Mouse (Mus musculus) stomach, embryonic 14.5 days (tissue): ENCODE data around the gene Lyzl4. TPM values are rescaled to one million over a fixed set of nuclear protein-coding genes. Genes with fewer than 3 reads are reported as not detected.

Source experiments
- ATAC-seq: fragments of 200-750 bp; cut with Nextera tagmentation; 2 replicates; pipeline ENCODE4 v1.8.0; 2017; ENCODE audit warnings: low read depth, moderate TSS enrichment; ENCODE audit not compliant: insufficient number of reproducible peaks, insufficient read depth, low FRiP score
- H3K27ac ChIP-seq: fragments of 300-500 bp; sonication (generic); 2 replicates; pipeline ENCODE4 v1.5.1; 2014; ENCODE audit warnings: mild to moderate bottlenecking, low read length, moderate library complexity, mixed read lengths
- H3K27me3 ChIP-seq: fragments of 300-500 bp; sonication (generic); 2 replicates; pipeline ENCODE4 v1.6.1; 2014; ENCODE audit warnings: low read length, control low read depth, mixed read lengths; ENCODE audit not compliant: control insufficient read depth, insufficient read depth
- H3K36me3 ChIP-seq: fragments of 300-500 bp; sonication (generic); 2 replicates; pipeline ENCODE4 v1.6.1; 2014; ENCODE audit warnings: mild to moderate bottlenecking, control low read depth, low read length, moderate library complexity, mixed read lengths; ENCODE audit not compliant: control insufficient read depth, insufficient read depth
- H3K4me1 ChIP-seq: fragments of 300-500 bp; sonication (generic); 2 replicates; pipeline ENCODE4 v1.6.1; 2014; ENCODE audit warnings: low read length, control low read depth, mixed read lengths; ENCODE audit not compliant: control insufficient read depth, insufficient read depth
- H3K4me2 ChIP-seq: fragments of 300-500 bp; sonication (generic); replicated peaks from 2 replicates; pipeline ENCODE4 v1.6.1; 2014; ENCODE audit warnings: low read depth, low read length, control low read depth
- H3K4me3 ChIP-seq: fragments of 300-500 bp; sonication (generic); 2 replicates; pipeline ENCODE4 v1.5.1; 2014; ENCODE audit warnings: low read depth, low read length, control low read depth
- H3K9ac ChIP-seq: fragments of 300-500 bp; sonication (generic); replicated peaks from 2 replicates; pipeline ENCODE4 v1.6.1; 2014; ENCODE audit warnings: low read depth, mild to moderate bottlenecking, control low read depth, low read length, moderate library complexity, mixed read lengths
- H3K9me3 ChIP-seq: fragments of 300-500 bp; sonication (generic); 2 replicates; pipeline ENCODE4 v1.6.1; 2016; ENCODE audit warnings: low read depth, low read length, control low read depth; ENCODE audit not compliant: control insufficient read depth
- WGBS: fragments of 180-500 bp; shearing (Covaris S2); extraction: QIAGEN DNeasy Blood & Tissue Kit; methylation state at CpG from one replicate; pipeline ENCODE4 v1.1.7; 2014; 5-methylcytosine and 5-hydroxymethylcytosine counted together
- polyA plus RNA-seq: library from polyadenylated mRNA; unstranded; fragments of >200 nt; fragmentation: Nextera tagmentation; extraction: Ambion mirVana; gene quantifications from 2 replicates; pipeline ENCODE4 v1.2.1, GENCODE M21; 2014

The Lyzl4 gene
- polyA plus RNA-seq, 1 experiment from 2014 or later, result 0.55 TPM

DNA sequence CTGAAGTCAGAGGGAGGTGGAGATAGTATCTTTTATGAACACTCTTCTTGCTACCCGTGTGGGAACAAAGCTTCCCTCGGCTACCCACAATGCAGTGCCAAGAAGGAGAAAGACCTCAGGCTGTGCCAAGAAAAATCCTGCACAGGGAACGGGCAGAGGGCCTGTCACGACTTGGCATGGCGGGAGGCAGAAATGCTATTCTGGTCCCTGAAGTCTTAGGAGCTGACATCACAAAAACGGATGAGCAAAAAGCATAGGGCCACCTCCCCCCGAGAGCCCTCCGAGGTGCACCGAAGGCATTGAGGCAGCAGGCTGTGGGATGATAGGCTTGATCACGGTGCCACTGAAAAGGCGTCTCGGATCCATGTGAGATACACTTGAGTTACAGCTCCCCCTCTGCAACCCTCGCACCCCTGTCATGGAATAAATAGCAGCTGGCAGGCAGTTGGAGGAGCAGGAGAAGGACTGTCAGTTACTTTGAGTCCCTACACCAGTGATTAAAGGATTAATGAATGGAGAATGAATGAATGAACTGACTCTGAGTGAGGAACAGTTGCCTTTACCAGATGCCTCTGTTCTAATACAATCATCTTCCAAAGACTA lies 48.8 kb downstream of the Lyzl4 start:
- no peaks in the 10 kb centered on the region for H3K36me3 ChIP-seq
- H3K9me3 ChIP-seq, result 0 out of 2 replicates have a peak, but pooled peaks cover 4% of the 10 kb centered on the region
- H3K27me3 ChIP-seq, result no peaks in the 10 kb centered on the region
- no peak for ATAC-seq
- 74% methylated on average over 13 of the region's 13 CpGs for WGBS
- H3K4me2 ChIP-seq, result no peak overlapping the region
- 0 out of 2 replicates have a peak, but pooled peaks cover 4% of the 10 kb centered on the region for H3K4me1 ChIP-seq
- no peak overlapping the region for H3K4me3 ChIP-seq
- no peak overlapping the region for H3K27ac ChIP-seq
- no peak overlapping the region for H3K9ac ChIP-seq

DNA sequence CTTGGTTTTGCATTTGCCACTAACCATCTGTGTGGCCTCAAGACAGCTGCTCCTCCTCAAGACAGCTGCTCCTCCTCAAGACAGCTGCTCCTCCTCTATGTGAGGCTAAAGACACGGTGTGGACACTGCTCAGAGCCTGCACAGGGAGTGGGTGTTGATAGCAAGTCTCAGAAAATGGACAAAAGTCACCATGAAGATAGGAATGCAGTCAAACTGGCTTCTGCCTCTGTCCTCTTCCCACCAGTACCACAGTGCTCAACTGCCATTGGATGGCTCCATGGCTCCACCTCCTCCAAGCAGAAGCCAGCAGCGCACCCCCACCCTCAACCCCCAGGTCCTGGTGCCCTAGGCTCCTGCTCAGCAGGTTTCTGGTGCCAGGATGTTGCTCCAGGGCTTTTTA lies 52.4 kb downstream of the Lyzl4 start:
- no peaks in the 10 kb centered on the region for H3K36me3 ChIP-seq
- 36% methylated on average over 2 of the region's 2 CpGs for WGBS
- no peak overlapping the region for H3K4me2 ChIP-seq
- H3K9ac ChIP-seq, result no peak overlapping the region
- 0 out of 2 replicates have a peak, but pooled peaks cover 4% of the 10 kb centered on the region for H3K4me1 ChIP-seq
- H3K9me3 ChIP-seq, result 0 out of 2 replicates have a peak, but pooled peaks cover 4% of the 10 kb centered on the region
- no peak overlapping the region; the same call in 1 of the 2 replicates for H3K27ac ChIP-seq
- ATAC-seq, result peak; percentile 81
- no peak overlapping the region for H3K4me3 ChIP-seq
- no peaks in the 10 kb centered on the region for H3K27me3 ChIP-seq

DNA sequence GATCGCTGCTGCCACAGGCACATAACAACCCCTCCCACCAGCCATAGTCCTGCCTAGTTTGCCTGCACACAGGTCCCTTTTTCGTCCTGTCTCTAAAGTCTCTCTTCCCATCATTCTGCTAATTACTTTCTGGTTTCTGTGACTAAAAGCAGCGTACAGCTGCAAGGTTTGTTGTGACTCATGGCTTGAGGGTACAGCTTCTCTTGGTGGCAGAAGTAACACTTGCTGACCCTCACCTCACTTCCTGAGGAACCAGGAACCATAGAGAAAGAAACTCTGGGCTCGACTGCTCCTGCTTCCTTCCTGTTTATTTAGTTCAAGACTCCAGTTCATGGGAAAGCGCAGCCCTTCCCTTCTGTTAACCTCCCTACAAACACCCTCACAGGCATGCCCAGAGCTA lies 67.5 kb downstream of the Lyzl4 start:
- WGBS, result 54% methylated on average over 5 of the region's 5 CpGs
- ATAC-seq, result no peak
- no peaks in the 10 kb centered on the region for H3K27me3 ChIP-seq
- H3K4me2 ChIP-seq, result no peak overlapping the region
- no peaks in the 10 kb centered on the region for H3K9me3 ChIP-seq
- no peaks in the 10 kb centered on the region for H3K4me1 ChIP-seq
- no peaks in the 10 kb centered on the region for H3K36me3 ChIP-seq
- no peak overlapping the region for H3K9ac ChIP-seq
- no peak overlapping the region for H3K27ac ChIP-seq
- H3K4me3 ChIP-seq, result no peak overlapping the region

DNA sequence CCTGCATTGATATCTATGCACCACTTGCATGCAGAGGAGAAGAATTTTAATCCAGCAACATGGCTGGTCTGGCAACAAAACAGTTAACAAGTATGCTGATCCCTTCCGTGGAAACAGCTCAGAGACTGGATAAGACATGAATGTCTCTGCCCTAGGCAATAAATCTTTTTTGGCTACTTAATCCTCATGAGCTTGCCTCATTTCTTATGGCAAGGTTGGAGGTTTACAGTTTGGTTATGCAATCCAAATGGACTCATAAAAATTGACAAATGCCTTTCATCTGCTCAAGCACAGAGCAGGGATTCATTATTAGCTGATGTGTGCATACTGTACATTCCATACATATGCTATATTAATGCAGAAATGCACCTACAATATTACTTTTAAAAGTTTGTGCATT lies 73.4 kb downstream of the Lyzl4 start:
- Histone ChIP-seq H3K4me3 (no peak overlapping the region), H3K9me3 (no peaks in the 10 kb centered on the region), H3K4me2 (no peak overlapping the region), H3K27me3 (no peaks in the 10 kb centered on the region), H3K36me3 (no peaks in the 10 kb centered on the region), H3K4me1 (no peaks in the 10 kb centered on the region), H3K9ac (no peak overlapping the region), H3K27ac (no peak overlapping the region)
- 11% methylated on average over 1 of the region's 1 CpGs for WGBS
- ATAC-seq, result no peak

DNA sequence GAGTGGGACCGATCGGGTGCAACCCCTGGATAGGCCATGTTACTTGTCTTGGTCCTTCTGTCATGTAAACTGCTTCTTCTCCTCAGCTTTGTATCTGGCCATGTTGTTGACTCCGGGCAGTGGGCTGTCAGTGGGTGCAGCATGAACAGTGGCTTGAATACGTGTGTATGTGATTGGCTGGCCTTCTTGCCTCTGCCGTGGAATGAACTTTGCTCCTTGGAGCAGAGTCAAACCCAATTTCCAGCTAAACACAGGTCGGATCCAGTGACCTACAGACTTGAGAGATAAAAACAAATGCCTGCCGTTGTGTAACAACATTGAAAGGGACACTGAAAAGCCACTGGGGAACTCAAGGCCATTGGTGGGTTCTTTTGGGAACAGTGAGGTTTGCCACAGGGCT lies 75.5 kb downstream of the Lyzl4 start:
- ATAC-seq, result no peak
- no peak overlapping the region for H3K4me2 ChIP-seq
- no peaks in the 10 kb centered on the region for H3K4me1 ChIP-seq
- H3K27ac ChIP-seq, result no peak overlapping the region
- no peak overlapping the region for H3K9ac ChIP-seq
- no peaks in the 10 kb centered on the region for H3K9me3 ChIP-seq
- no peak overlapping the region for H3K4me3 ChIP-seq
- H3K36me3 ChIP-seq, result no peaks in the 10 kb centered on the region
- 76% methylated on average over 7 of the region's 7 CpGs for WGBS
- no peaks in the 10 kb centered on the region for H3K27me3 ChIP-seq

DNA sequence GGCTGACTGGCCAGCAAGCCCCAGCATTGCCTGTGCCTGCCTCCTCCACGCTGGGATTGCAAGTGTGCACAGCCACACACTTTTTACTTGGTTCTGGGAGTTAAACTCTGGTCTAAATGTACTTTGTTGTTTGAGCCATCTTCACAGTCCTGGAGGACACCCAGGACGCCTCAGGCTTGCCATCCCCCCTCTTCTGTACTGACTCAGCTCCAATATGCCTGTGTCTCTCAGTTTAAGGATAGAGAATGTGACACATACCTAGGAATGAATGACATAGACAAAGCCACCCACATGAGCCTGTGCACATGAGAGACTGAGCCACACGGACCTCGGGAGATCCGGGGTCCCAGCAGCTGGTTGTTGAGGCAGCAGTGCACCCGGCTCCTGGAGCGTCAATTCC lies 78.6 kb downstream of the Lyzl4 start:
- Histone ChIP-seq H3K4me3 (no peak overlapping the region), H3K9ac (no peak overlapping the region), H3K4me2 (no peak overlapping the region), H3K27ac (no peak overlapping the region), H3K9me3 (no peaks in the 10 kb centered on the region), H3K4me1 (no peaks in the 10 kb centered on the region), H3K36me3 (no peaks in the 10 kb centered on the region), H3K27me3 (no peaks in the 10 kb centered on the region)
- ATAC-seq, result no peak
- 79% methylated on average over 7 of the region's 7 CpGs for WGBS

DNA sequence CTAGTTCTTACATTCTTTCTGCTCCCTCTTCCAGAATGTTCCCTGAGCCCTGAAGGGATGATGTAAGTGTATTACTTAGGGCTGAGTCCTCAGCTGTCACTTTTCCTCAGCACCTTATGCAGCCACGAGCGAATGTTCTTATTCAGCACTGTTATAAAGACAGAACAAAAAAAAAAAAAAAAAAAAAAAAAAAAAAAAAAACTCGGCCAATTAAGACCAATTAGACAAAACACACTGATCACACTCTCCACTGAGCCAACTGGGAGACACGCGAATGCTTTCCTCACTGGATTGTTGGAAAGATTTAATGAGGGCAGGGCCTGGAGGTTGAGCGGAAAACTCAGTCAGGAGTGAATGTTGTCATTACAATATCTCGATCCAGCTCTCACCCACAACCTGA lies 81.4 kb downstream of the Lyzl4 start:
- no peak for ATAC-seq

DNA sequence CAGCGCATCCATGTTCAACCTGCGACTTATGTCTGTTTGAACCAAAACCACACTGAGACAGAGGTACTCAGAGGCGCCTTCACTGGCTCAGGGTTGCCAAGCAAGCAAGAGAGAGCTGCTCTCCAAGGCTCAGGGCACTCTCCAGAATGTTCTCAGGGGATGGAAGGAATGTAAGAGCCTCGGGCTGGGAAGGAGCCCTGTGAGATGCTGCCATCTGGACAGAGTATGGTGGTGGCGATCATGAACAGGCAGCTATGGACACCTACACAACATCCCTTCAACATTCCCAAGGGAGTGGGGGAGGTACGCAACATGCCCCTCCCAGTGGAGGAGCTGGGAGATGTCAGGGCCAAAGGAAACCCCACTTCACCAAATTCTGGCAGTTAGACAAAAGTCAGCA lies 83.7 kb downstream of the Lyzl4 start:
- H3K4me3 ChIP-seq, result no peak overlapping the region
- ATAC-seq, result no peak
- 85% methylated on average over 6 of the region's 6 CpGs for WGBS
- no peaks in the 10 kb centered on the region for H3K9me3 ChIP-seq
- 0 out of 2 replicates have a peak, but pooled peaks cover 4% of the 10 kb centered on the region for H3K4me1 ChIP-seq
- no peaks in the 10 kb centered on the region for H3K27me3 ChIP-seq
- H3K27ac ChIP-seq, result no peak overlapping the region
- H3K9ac ChIP-seq, result no peak overlapping the region
- H3K4me2 ChIP-seq, result no peak overlapping the region
- H3K36me3 ChIP-seq, result no peaks in the 10 kb centered on the region

More for the DNA sequence above, 81.4 kb downstream of the Lyzl4 start:
- Histone ChIP-seq H3K4me2 (no peak overlapping the region), H3K36me3 (no peaks in the 10 kb centered on the region), H3K4me1 (no peaks in the 10 kb centered on the region), H3K27ac (no peak overlapping the region), H3K9ac (no peak overlapping the region), H3K9me3 (no peaks in the 10 kb centered on the region), H3K27me3 (no peaks in the 10 kb centered on the region), H3K4me3 (no peak overlapping the region)
- WGBS, result 77% methylated on average over 7 of the region's 7 CpGs

DNA sequence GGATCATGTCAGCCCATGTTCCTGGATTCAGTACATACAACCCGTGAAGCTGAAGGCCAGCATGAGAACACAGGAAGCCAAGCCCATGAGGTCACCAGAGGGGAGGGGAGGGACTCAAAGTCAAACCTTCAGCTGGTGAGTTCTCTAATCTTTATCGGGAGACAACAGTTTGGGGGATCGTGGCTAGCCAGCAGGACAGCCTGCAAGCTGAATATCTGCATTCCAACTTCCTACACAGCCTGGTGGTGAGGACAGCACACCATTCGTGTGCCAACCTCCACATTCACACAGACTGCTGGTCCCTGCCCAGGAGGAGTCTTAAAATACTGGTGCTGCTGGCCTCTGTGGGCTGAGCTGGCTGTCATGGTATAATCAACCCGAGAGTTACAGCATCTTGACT lies 85.0 kb downstream of the Lyzl4 start:
- Histone ChIP-seq H3K4me3 (no peak overlapping the region), H3K36me3 (no peaks in the 10 kb centered on the region), H3K27ac (no peak overlapping the region), H3K27me3 (no peaks in the 10 kb centered on the region), H3K4me1 (0 out of 2 replicates have a peak, but pooled peaks cover 4% of the 10 kb centered on the region), H3K4me2 (no peak overlapping the region), H3K9ac (no peak overlapping the region), H3K9me3 (no peaks in the 10 kb centered on the region)
- no peak for ATAC-seq
- WGBS, result 58% methylated on average over 5 of the region's 5 CpGs
